Mouse (Mus musculus): ENCODE measurements at regions not wholly inside any gene's neighbourhood (a gene's known extent, or its start where the extent isn't known, plus 50 kb on each side); places are given as distances from the start of the nearest gene placed in this dataset.

DNA sequence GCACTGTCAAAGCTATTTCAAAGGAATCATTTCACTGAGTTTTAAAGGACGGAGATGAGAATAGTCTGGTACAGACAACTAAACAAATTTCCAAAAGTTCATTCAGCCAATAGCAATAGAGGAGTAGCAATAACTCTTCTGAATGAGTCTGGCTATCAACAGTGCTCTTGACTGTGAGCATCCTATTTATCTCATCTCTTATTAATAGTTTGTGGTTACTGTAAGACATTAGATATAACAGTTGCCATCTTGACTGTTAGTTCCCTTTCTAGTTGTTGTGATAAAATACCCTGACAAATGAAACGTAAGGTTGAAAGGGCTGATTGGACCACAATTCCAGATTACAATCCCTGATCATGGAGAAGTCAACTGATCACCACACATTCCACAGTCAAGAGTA lies 103.5 kb upstream of the Map3k7 start:
- TF ChIP-seq MAX (IDR thresholded peaks at IDR 0.05; ENCODE audit: low read depth) (no peak), POLR2A (IDR thresholded peaks at IDR 0.05; ENCODE audit: insufficient read length, low read depth) (no peak), POLR2AphosphoS2 (IDR thresholded peaks at IDR 0.05; ENCODE audit: insufficient read length, low read depth) (no peak), USF1 (IDR thresholded peaks at IDR 0.05; ENCODE audit: low read depth) (no peak), TCF12 (IDR thresholded peaks at IDR 0.05; ENCODE audit: insufficient read depth, poor library complexity, severe bottlenecking) (no peak)
